Mouse (Mus musculus): ENCODE data around the gene Sntb2.

GRCm38 (mm10) chr8:106929155-106929913 lies 6.2 kb upstream of the Sntb2 start:
- no peak for TF ChIP-seq CTCF (IDR thresholded peaks at IDR 0.05; ENCODE audit: control insufficient read depth, insufficient read depth, insufficient replicate concordance, low read depth, low read length)
- TF ChIP-seq POLR2A (IDR thresholded peaks at IDR 0.05; ENCODE audit: control insufficient read depth, low read depth, low read length) = no peak
